Mouse (Mus musculus) NIH3T3 (cell line): ENCODE data around the gene Rpl26.

Source experiments
- DNase-seq: peaks from one replicate; pipeline ENCODE4 v3.0.0-alpha.2; 2012; ENCODE audit warnings: low read depth

Gene Rpl26

DNA sequence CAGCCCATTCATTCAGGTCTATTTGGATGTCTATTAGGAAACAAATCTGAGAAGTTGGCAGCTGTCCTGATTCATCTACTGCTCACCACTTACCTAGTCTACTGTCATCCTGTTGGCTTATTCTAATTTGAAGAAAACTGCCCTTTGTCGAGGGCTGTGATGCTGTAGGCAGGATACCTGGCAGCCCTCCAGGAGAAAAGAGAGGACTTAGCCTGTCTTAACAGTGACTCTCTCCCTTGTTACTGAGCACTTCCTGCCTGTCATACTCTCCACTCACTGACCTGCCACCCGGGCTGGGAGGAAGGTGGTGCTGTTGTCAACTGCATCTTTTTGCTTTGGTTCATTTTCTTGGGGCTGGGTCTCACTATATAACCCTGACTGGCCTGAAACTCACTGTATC lies 10.8 kb upstream of the Rpl26 start:
- peak; percentile 30 for DNase-seq

DNA sequence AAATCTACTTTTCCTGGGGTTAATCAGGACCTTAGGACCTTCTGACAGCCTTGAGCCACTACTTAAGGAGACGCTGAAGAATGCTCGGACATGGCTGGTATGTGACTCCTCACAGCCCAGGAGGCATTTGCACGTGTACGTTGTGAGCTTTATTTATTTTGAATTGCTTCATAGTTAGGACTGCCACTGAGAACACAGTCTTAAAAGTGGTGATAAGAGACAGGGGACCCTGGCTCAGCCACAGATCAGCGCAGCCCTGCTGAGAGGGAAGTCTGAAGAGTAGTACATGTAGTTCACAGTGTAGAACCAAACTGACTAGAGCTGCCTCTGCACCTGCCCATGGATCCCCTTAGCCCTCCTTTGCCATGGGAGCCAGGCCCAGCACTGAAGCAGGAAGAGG lies 9.6 kb upstream of the Rpl26 start:
- no peak for DNase-seq

DNA sequence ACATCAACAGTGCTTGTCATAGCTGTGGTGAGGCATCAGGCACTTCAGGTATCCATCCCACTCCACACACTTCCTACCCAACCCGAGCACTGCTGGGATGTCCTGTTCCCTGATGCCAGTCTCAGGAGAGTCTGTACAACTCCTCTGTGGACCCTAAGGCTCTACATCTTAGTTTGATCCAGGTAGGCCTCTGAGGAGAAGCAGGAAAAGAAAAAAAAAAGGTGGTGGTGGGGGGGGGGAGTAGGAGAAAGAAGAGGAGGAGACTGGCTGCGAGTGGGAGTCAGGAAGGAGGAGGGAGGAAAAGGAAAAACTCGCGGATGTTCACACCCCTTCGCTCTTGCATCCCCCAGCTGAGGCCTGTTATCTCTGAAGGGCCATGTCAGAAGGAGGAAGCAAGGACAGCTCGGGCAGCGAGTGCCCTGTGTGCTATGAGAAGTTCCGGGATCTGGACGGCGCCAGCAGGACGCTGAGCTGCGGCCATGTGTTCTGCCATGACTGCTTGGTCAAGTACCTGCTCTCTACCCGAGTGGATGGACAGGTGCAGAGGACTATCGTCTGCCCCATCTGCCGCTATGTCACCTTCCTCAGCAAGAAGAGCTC lies 9.1 kb upstream of the Rpl26 start:
- DNase-seq = no peak

DNA sequence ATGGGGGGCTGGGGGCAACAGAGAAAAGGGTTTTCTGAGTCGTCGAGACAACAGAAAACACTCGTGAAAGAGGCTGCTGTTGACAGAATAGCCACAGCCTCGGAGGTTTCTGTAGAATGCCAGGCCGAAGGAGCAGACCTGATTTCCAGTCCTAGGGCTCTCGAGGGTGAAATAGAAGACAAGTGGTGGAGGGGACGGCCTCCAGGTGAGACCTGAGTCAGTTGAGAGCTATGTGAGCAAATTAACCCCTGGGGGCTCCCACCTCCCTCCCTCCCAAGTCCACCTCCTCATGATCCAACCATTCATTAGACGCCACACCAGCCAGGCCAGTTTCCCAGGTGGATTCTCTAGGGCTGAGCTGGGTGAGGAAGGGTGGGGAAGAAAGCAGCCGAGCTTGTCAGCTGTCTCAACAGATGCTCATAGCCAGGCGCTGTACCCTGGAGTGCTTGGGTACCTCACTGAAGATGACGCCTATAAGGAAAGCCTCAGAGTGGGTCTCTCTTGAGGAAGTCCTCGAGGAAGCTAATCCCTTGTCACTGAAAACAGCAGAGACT lies 7.4 kb upstream of the Rpl26 start:
- no peak for DNase-seq

DNA sequence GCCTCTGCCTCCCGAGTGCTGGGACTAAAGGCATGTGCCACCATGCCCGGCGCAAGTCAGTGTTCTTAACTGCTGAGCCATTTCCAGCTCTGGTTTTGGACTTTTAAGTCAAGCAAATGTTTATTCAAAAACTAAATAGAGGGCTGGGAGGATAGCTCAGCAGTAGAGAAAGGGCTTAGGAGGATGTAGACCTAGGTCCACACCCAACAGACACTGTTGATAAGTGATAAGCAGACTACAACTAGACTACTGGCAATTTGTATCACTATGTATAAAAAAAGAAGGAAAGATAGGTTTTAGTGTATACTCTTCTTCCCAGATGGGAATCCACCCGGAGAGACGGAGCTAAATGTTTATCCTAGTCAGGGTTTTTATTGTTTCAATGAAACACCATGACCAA lies 5.1 kb upstream of the Rpl26 start:
- no peak for DNase-seq

DNA sequence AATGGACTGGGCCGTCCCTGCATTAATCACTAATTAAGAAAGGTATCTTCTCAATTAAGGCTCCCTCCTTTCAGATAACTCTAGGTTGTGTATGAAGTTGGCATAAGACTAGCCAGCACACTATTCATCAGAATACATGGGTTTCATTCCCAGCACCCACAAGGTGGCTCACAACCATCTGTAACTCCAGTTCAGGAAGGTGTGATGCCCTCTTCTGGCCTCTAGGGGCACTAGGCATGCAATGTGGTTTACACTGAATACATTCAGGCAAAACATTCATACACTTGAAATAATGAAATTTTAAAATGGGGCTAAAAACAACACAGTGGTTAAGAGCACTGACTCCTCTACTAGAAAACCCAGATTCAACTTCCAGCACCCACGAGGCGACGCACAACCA lies 4.3 kb upstream of the Rpl26 start:
- DNase-seq = peak; percentile 72

DNA sequence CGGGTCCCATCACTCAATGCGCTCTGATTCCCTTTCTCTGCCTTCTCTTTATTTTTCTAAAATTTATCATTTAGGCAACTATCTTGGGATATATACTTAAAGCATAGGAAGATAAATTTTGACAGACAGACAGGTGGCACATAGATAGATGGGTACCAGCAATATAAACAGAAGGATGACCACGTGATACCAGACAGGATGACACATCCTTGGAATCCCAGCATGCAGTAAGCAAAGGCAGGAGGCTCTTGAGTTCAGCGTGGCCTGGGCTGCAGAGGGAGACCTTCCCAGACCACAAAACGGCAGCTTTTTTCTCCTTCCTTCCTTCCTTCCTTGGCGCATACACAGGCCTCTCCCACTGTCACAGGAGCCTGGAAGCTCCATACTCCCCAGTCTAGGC lies 3.5 kb upstream of the Rpl26 start:
- no peak for DNase-seq

DNA sequence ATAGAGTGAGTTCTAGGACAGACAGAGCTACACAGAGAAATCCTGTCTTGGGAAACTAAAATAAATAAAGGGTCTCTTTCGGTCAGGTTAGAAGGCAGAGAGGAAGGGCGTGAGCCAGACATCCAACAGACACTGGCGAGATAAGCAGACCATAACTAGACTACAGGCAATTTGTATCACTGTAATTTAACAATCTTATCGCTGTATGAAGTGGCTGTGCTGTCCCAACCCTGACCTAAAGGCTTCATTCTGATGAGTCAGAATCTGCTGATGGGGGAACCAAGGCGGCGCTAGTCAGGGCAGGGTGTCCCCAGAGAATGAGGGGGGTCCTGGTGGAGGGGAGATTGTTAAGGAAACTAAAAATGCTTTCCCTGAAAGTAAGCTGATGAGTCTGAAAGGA lies 2.6 kb upstream of the Rpl26 start:
- no peak for DNase-seq

DNA sequence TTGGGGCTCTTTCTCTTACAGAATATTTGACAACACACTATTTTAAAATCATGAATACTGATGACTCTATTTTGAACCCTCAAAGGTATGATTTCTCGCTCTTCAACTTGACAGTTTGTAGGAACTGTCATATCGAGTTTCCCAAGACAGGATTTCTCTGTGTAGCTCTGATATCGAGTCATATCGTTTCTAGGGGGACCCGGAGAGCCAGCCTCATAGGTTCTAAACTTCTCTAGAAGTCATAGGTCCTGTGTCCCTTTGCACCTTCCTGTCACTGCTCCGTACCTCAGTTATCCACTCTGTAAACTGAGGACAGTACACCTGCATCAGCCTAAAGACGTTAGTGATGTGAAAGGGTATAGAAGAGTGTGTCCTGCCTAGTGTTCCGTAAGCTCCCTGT lies 1.6 kb upstream of the Rpl26 start:
- DNase-seq = no peak

DNA sequence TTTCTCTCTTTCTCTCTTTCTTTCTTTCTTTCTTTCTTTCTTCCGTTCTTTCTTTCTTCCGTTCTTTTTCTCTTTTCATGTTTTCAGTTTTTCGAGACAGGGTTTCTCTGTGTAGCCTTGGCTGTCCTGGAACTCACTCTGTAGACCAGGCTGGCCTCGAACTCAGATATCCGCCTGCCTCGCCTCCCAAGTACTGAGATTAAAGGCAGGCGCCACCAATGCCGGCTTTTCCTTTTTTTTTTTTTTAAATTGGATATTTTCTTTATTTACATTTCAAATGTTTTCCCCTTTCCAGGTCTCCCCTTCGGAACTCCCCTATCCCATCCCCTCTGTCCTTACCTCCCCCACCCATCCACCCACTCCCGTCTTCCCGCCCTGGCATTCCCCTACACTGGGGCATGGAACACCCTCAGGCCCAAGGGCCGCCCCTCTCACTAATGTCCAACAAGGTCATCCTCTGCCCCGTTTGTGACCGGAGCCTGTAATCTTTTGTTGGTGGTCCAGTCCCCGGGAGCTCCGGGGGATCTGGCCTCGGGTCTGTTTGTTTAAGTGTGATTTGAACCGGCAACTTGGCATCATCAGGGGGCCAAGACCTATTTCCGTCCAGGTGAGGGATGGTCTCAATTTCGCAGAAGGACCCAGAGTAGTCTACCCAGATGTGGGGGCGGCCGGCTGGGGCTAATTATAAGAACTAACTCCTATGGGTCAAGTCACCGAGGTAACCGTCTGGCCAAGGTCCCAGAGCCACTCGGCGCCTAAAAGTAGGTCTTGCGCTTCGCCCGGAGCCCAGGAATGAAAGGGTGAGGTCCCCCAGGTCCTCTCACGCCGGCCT lies 648 bp upstream of the Rpl26 start:
- DNase-seq = no peak

DNA sequence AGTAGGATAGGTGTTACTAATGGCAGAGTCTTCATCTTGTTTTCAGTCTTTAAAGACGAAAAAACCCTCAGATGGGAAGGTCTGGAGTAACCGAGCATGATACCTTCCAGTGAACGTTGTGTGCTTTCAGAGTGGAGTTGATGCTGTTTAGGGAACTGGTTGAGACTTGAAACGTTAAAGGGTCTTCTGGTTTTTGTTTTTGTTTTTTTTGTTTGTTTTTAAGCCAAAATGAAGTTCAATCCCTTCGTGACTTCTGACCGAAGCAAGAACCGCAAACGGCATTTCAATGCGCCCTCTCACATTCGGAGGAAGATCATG lies 623 bp downstream of the Rpl26 start:
- DNase-seq = no peak

DNA sequence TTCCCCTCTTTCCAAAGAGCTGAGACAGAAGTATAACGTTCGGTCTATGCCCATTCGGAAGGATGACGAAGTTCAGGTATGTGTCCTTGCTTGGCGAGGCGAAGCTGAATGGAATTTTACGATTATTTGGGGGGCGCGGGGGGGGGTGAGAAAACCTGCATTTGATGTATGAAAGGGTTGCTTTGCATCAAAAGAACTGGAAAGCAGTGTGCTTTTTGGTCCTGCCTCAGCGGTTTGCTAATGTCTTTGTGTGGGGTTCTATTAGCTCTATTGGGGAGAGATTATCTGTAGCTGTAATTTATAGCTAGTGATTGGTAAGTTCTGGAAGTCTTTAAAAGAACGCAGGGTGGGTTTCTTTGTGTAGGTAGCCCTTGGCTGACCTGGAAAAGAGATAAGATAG lies 984 bp downstream of the Rpl26 start:
- DNase-seq = no peak

DNA sequence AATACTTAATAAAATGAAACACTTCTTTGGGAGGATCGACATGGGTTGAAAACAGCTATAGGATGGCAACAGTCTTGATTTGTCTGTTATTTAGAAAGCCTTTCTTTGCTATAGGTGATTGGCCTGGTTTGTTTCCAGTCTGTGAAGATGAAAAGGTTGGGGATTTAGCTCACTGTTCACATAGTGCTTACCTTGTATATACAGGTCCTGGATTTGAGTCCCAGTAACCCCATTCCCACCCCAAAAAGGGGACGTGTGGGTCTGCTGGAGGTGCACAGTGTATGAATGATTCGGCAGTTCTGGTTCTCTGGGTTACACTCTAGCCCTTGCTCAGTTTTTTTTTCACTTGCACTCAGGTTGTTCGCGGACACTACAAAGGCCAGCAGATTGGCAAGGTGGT lies 1.4 kb downstream of the Rpl26 start:
- DNase-seq = no peak

DNA sequence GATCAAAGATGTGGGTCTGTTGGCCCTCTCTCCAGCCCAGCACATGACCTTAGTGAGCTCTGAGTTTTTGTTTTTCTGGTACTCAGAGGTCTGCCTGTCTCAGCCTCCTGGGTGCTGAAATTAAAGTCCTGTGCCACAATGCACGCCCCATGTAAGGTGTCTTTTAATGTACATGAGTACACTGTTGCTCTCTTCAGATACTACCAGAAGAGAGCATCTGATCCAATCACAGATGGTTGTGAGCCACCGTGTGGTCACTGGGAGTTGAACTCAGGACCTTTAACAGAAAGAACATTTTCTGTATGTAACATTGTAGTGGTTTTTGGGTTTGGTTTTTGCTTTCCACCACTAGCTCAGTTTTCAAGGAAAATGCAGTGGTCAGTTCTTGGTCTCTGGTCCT lies 2.4 kb downstream of the Rpl26 start:
- no peak for DNase-seq

DNA sequence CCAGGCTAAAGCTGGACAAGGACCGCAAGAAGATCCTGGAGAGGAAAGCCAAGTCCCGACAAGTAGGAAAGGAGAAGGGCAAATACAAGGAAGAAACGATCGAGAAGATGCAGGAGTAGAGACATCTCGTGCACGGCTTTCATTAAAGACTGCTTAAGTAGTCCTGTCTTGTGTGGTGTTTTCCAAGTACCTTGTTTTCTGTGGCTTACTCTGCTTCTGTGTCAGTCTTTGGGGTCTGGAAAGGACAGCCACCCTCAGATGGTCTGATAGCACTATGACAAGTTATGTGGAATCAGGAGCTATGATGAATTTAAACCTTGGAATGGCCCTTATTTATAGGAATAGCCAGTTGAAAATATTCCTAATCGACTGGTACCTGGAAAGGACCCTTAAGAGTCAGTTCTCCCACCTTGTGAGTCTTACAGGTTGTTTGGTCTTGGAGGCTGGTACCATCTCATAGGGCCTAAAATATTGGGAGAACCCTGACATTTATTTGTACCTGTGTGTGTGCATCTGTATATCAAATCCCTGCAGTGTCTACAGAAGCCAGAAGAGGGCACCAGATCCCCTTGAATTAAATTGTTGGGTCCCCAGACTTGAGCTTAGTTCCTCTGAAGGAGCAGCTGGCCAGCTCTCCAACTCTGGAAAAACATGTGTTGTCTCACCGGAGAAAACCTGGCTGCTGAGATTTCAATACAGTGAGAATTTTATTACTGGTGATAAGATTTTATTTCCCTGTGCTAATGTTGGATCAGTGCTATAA lies 3.2 kb downstream of the Rpl26 start:
- peak; percentile 93 for DNase-seq

DNA sequence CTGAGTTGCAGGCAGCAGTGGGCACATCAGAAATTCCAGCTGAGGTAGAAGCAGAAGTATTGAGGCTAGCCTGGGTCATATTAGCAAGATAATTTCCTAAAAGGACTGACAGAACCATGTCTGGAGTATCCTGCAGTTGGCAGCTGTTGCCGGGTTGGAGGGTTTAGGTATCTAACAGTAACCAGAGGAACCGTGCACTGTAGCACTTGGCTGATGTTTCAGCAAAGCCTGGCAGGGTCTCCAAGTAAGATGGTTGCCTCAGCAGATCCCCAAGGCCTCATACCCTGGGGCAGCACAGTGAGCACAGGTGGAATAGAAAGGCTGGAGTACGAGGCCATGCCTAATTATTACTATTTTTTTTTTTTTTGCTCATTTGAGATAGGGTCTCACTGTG lies 3.8 kb downstream of the Rpl26 start:
- DNase-seq = no peak

DNA sequence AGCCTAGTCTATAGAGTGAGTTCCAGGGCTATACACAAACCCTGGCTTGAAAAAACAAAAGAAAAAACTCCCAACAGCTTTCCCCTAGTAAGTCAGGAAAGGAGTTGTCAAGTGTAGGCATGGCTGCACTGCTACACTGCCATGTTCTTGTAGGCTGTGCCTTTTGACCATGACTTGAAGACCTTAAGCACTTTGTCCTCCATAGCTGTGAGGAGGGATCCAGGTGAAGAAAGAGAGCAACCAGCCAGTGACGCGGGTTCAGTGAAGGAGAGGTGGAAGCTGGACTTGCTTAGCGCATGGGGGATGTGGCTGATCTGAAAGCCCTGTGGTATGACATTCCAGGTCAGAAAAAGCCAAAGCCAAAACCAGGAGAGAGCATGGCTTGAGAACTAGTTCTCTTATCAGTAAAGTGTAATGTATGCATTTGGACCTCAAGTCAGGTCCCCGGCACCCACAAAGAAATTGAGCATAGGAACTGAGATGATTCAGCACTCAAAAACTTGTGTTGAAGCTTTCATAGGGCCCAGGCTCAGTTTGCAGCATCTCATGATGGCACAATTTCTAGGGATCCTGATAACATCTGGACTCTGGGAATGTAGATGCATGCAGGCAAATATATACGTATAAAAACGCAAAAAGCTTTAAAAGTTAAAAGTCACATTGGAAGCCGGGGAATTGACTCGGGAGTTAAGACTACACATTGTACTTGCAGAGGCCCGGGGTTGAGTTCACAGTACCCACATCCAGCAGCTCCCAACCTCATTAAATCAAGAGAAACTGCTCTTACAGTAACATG lies 4.5 kb downstream of the Rpl26 start:
- DNase-seq = peak; percentile 15

DNA sequence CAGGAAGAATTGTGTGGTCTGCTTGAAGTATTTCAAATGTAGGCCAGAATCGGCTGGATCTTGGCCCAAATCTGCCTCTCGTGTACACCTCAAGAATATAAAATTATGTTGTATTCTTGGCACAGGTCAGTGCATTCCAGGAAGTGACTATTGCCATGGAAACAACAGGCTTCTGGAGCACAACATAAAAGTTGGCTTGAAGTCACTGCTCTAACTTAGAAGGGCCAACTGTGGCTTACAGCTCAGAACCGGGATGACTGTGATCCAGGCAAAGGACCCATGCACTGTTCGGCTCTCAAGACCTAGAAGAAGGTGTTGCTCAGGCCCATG lies 5.0 kb downstream of the Rpl26 start:
- peak; percentile 67 for DNase-seq

DNA sequence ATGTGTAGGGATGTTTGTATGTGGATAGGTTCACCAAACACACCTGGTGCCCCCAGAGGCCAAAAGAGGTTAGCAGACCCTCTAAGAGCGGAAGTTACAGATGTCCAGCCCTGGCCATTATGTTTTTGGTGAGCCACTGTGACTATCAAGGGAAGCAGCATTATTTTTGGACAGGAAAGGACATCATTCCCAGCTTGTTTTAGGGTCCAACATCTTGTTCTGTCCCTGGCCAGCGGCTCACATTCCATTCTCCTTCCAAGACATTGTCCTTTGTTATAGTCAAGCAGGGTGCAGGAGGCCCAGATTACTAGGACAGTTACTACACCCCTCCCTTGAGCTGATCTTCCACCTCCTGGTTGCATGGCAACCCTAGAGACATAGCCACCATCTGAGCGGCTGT lies 5.9 kb downstream of the Rpl26 start:
- DNase-seq = no peak

DNA sequence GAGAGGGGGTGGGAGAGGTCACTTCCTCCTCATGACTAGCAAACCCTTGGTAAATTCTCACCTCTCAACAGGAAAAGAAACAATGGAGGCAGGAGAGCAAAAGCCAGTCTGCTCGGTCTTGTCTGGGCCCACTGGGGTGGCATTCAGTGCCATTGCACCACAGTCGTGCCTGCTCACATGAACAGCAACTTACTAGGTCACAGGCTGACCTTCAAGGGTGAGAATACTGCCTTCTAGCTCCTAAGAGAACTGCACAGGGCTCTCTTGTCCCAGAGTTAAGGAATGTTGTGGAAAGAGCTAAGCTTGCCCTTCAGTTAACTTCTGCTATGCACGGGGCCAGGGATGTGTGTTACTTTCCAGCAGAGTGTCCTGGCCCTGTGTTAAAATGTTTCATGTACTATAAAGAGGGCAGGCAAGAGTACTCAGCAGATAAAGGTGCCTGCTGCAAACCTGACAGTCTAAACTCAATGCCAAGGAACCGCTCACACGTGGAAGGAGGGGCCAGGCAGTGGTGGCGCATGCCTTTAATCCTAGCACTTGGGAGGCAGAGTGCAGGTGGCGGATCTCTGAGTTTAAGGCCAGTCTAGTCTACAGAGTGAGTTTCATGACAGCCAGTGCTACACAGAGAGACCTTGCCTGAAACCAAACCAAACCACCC lies 7.6 kb downstream of the Rpl26 start:
- DNase-seq = no peak

DNA sequence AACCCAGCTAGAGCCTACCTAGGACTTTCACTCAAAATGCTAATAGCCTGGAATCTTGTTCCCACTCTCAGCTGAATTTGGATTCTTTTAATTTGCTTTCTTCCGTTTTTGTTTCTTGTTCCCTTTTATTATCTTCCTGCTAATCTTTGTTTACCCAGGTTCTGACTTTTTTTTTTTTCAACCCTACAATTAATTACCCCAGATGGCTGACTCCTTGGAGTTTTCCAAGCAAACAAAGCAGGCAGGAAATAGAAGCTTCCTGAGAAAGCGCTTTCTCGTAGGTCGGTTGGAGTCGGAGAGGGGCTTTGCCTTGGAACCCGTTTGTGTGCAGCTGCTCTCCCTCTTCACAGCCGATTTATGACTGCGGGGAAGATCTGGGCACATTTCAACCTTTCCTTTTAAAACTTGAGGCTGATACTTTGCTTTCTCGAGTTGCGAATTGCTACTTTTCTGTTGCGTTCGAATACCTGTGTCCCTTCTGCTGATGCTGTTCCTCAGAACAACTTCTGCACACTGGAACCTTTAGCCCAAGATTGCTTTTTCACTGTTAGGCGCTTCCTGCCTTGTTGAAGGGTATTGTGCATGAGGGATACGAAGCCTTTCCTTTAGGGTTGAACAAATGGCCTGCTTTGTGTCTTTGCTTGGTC lies 10.3 kb downstream of the Rpl26 start:
- no peak for DNase-seq
